Mouse (Mus musculus): Measurements from ENCODE around the gene Gtpbp4.
"Not testable (repeated sequence)": the region's sequence is repeated elsewhere in the genome, so short reads cannot be mapped to it uniquely, and the experiment has no call there.

The Gtpbp4 gene

DNA sequence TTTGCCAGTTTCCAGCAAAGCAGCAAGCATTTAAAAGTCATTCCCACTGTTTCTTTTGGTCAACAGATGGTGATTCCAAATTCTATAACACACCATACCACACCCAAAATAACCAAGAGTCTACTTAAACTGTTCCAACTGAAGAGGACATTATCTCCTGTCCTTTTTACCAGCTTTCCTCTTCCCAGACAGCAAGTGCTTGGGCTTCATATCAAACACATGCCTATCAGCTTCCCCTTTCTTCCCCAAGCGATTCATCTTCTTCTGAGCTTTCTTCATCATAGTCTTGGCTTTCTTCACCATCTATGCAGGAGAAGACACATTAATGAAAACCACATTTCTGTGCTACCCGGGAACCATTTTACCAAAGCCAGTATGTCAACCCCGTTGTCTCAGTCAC is 22.9 kb downstream of the Gtpbp4 start:
- no peak for DNase-seq (ENCODE audit: low read depth, low spot score)

DNA sequence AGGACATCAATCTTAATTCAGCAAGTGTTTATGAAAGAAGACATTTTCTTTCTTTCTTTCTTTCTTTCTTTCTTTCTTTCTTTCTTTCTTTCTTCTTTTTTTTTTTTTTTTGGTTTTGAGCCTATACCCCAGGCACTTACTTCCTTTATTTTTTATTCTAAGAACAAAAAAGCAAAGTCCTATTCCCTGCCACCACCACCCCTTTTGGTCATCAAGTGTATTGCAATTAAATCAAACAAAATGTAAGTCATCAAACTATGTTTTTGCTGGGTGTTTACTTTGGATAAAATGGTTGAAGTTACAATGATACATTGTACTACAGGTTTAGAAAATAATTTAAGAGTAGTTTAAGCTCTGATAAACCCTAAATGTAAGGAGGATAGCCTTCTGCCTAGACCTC is 23.5 kb downstream of the Gtpbp4 start:
- no peak for DNase-seq (ENCODE audit: low read depth, low spot score)

- DNase-seq (ENCODE audit: low read depth, low spot score), result no peak
Measured at GRCm38 (mm10) chr13:8967742-8968141, 28.1 kb downstream of the Gtpbp4 start.

GRCm38 (mm10) chr13:8965224-8965623 is 30.7 kb downstream of the Gtpbp4 start:
- DNase-seq (ENCODE audit: low read depth, low spot score), result no peak

DNA sequence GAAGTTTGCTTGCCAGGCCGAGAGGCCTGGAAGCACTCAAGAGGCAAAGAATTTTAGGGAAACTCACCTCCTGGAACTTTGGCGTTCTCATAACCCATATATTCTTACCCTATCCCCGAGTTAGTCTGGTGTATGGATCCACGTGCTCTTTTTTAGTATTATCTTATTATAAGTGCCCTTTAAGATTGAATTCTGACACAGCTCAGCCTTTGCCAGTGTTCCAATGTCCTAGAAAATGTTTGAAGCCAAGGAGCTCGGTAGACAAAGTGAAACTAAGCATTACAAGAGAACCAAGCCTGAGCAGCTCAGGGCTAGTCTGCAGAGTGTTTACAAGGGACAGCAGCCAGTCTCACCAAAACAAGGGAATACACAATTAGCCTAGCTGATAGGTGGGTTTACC is 33.6 kb downstream of the Gtpbp4 start:
- not testable (repeated sequence) for DNase-seq (ENCODE audit: low read depth, low spot score)

DNA sequence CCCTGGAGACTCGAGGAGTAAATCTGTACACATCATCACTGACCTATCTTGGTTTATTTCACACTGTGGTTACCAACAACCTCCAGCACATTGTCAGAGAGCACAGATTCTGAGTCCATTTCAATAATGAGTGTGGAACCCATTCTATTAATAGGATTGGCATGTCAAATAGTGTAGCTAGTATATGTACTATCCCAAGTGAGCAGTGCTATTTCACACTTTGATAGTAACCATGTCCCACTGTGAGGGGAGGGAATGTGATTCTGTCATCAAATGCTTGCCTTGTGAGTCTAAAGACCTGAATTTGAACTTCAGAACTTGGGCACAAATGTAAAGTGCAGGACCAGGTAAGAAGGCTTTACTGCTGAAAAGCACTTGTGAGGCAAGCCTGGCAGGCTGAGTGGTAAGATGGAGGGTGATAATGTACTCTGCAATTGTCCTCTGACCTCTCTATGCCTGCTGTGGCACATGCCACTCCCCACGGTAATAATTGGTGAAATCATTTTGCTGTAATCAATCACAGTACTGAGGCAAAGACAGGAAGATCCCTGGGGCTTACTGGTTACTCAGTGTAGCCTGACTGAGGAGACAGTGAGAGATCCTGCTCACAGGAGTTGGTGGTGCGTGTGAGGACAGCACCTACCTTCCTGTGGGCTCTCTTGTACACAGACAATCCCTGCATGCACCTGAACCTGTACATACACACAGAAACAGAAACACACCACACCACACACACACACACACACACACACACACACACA is 34.6 kb downstream of the Gtpbp4 start:
- not testable (repeated sequence) for DNase-seq (ENCODE audit: low read depth, low spot score)

GRCm38 (mm10) chr13:8959554-8959953 is 36.3 kb downstream of the Gtpbp4 start:
- not testable (repeated sequence) for DNase-seq (ENCODE audit: low read depth, low spot score)

DNA sequence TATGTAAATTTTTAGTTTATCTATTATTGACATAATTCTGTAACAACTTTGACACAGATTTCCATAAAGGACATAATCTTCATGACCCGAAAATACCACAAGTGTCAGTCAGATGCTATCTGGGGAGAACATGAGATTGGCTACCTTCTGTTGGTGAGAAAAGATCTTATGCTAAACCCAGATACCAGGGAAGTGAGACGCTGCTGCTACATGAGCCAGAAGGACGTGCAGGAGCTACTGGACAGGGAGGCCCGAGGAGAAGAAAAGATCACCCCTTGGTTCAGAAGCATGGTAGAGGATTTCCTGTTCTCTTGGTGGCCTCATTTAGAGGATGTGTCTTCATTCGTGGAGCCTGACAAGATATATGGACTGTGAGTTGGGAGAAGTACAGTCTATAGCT is 36.8 kb downstream of the Gtpbp4 start:
- DNase-seq (ENCODE audit: low read depth, low spot score), result not testable (repeated sequence)

DNA sequence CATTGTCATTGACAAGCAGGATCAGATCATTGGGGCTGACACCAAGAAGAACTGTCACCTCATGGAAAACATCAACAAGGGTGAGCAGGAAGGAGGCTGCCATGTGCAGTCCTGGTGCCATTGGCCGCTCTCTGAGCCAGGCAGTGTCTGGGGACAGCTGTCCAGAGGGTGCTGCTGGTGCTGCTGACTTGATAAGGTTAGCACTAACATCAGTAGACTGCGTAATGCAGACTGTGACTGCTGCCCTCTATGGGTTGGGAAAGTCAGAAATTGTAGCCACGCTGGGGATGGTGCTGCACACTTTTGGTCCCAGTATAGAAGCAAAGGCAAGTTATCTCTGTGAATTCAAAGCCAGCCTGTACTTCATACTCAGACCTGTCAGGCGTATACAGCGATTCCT is 39.0 kb downstream of the Gtpbp4 start:
- DNase-seq (ENCODE audit: low read depth, low spot score), result not testable (repeated sequence)

DNA sequence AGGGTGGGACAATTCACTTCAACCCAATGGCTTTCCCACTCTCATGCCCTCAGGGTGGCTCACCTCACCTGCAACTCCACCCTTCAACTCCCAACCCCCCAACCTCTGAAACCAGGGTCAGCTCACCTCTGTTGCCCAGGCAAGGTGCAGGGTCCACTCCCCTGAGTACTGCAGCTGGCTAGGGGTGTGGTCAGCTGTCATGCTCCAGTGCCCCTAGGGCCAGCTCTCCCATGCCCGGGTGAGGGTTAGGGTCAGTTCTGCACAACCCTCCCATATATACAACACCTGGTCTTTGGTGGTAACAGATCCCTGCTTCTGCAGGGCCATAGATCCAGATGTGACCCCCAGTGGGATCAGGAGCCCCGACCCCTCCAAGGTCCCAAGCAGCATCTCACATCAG is 40.8 kb downstream of the Gtpbp4 start:
- not testable (repeated sequence) for DNase-seq (ENCODE audit: low read depth, low spot score)

DNA sequence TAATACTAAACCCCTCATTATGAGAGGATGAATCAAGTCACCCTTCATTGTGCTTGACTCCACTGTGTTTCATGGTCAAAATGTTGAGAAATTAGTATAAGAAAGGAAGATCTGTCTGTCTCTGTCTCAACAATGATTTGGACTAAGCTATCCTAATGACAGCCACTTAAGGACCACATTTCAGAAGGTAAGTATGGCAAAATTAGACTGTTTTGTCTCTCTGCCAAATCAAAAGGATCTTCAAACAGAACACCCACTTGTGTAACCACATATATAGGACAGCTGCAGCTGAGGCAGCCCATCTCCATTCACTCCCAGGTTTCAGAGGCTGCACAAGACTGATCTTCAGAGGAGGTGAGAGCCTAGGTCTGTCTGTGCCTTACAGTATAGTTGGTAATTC is 43.3 kb downstream of the Gtpbp4 start, which contains the start of gene Idi2:
Gene Idi2, plus strand, starts transcription at position 301 of the 400 bp plus-strand sequence.
- not testable (repeated sequence) for DNase-seq (ENCODE audit: low read depth, low spot score)

- DNase-seq (ENCODE audit: low read depth, low spot score), result not testable (repeated sequence)
Measured at GRCm38 (mm10) chr13:8948131-8948530, 47.8 kb downstream of the Gtpbp4 start, which contains the start of gene Gm9745. TSS of gene Gm9745 (minus strand) at chr13:8948231.

DNA sequence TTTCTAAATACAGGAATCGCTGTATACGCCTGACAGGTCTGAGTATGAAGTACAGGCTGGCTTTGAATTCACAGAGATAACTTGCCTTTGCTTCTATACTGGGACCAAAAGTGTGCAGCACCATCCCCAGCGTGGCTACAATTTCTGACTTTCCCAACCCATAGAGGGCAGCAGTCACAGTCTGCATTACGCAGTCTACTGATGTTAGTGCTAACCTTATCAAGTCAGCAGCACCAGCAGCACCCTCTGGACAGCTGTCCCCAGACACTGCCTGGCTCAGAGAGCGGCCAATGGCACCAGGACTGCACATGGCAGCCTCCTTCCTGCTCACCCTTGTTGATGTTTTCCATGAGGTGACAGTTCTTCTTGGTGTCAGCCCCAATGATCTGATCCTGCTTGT is 52.1 kb downstream of the Gtpbp4 start:
- DNase-seq (ENCODE audit: low read depth, low spot score), result not testable (repeated sequence)

DNA sequence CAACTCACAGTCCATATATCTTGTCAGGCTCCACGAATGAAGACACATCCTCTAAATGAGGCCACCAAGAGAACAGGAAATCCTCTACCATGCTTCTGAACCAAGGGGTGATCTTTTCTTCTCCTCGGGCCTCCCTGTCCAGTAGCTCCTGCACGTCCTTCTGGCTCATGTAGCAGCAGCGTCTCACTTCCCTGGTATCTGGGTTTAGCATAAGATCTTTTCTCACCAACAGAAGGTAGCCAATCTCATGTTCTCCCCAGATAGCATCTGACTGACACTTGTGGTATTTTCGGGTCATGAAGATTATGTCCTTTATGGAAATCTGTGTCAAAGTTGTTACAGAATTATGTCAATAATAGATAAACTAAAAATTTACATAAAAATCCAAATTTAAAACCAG is 54.2 kb downstream of the Gtpbp4 start:
- not testable (repeated sequence) for DNase-seq (ENCODE audit: low read depth, low spot score)

- DNase-seq (ENCODE audit: low read depth, low spot score), result not testable (repeated sequence)
Measured at GRCm38 (mm10) chr13:8941110-8941509, 54.8 kb downstream of the Gtpbp4 start.

- DNase-seq (ENCODE audit: low read depth, low spot score), result not testable (repeated sequence)
Measured at GRCm38 (mm10) chr13:8937611-8938140, 58.2 kb downstream of the Gtpbp4 start.

- no peak for DNase-seq (ENCODE audit: low read depth, low spot score)
Measured at GRCm38 (mm10) chr13:8933499-8933898, 62.4 kb downstream of the Gtpbp4 start.

Measured in CD4-positive helper T cell, adult 2 months (primary cell).